Mouse (Mus musculus): ENCODE results near the gene Szt2. TPM values are rescaled to one million over a fixed set of nuclear protein-coding genes. Genes with fewer than 3 reads are reported as not detected.

Szt2 gene
- polyA plus RNA-seq, 1 experiment from 2014 or later: 14.7 TPM

Other genes starting within 250 kb of the Szt2 start
- gene Kdm4a, start 229.2 kb downstream of the Szt2 start, polyA plus RNA-seq (2014; fragmentation: Nextera tagmentation; extraction: Ambion mirVana): 56.2 and 62.5 TPM in 2 replicates
- gene Ptprf, start 117.9 kb downstream of the Szt2 start, polyA plus RNA-seq (2014; fragmentation: Nextera tagmentation; extraction: Ambion mirVana): 69.5 and 73.4 TPM in 2 replicates
- gene Med8, start 64 bp upstream of the Szt2 start, polyA plus RNA-seq (2014; fragmentation: Nextera tagmentation; extraction: Ambion mirVana): 89.6 and 109 TPM in 2 replicates
- gene Elovl1, start 18.8 kb upstream of the Szt2 start, polyA plus RNA-seq (2014; fragmentation: Nextera tagmentation; extraction: Ambion mirVana): 14.0 and 25.0 TPM in 2 replicates
- gene Cdc20, start 28.1 kb upstream of the Szt2 start, polyA plus RNA-seq (2014; fragmentation: Nextera tagmentation; extraction: Ambion mirVana): 29.6 and 47.3 TPM in 2 replicates
- gene Mpl, start 48.2 kb upstream of the Szt2 start, polyA plus RNA-seq (2014; fragmentation: Nextera tagmentation; extraction: Ambion mirVana): 0.13 TPM in 1 of 2 replicates, not detected in the other
- gene Tie1, start 80.8 kb upstream of the Szt2 start, polyA plus RNA-seq (2014; fragmentation: Nextera tagmentation; extraction: Ambion mirVana): 8.1 and 12.0 TPM in 2 replicates
- not detected in 2 replicates for gene 2610528J11Rik, start 117.7 kb upstream of the Szt2 start, polyA plus RNA-seq (2014; fragmentation: Nextera tagmentation; extraction: Ambion mirVana)
- not detected in 2 replicates for gene Tmem125, start 134.8 kb upstream of the Szt2 start, polyA plus RNA-seq (2014; fragmentation: Nextera tagmentation; extraction: Ambion mirVana)
- gene Cfap57, start 211.5 kb upstream of the Szt2 start, polyA plus RNA-seq (2014; fragmentation: Nextera tagmentation; extraction: Ambion mirVana): 1.3 and 1.8 TPM in 2 replicates
- 106 and 117 TPM in 2 replicates for gene Ebna1bp2, start 211.5 kb upstream of the Szt2 start, polyA plus RNA-seq (2014; fragmentation: Nextera tagmentation; extraction: Ambion mirVana)
- not detected in 2 replicates for gene Olfr62, start 249.7 kb upstream of the Szt2 start, polyA plus RNA-seq (2014; fragmentation: Nextera tagmentation; extraction: Ambion mirVana)

All from midbrain, embryonic 14.5 days (tissue).